Mouse (Mus musculus): ENCODE results near the gene Fam193a. TPM values are rescaled to one million over a fixed set of nuclear protein-coding genes. Genes with fewer than 3 reads are reported as not detected.

Gene Fam193a
- total and polyA plus RNA-seq, 3 experiments, result 10.9 to 317 (median 37.1) TPM

DNA sequence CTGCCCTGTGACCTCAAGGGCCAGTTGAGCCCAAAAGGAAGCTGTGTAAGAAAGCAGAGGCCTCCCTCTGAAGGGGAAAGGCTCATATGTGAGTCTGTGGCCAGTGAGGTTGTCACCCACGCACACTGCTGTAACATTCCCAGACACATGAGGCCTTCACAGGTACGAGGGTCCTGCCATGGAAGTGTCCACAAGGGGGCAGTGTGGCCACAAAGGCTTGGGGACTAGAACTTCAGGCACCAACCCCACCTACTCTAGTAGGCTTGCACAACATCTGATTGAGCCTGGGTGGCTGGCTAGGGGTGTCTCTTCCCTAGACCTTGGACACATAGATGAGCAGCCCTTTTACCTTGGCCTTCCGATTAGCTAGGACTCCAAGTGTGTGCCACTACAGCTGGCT, 148.2 kb downstream of the Fam193a start:
- no peaks in the 10 kb centered on the region for H3K27me3 ChIP-seq (ENCODE audit: control insufficient read depth in 1 of 2, insufficient read depth in 2 of 2, low read length in 2 of 2)
- peak overlapping the region; percentile 40 for H3K9ac ChIP-seq (ENCODE audit: control insufficient read depth, low read depth, low read length, poor library complexity, severe bottlenecking)
- peaks cover 20 to 33% of the 10 kb centered on the region in 2 experiments for H3K4me1 ChIP-seq (ENCODE audit: control insufficient read depth in 1 of 2, insufficient read depth in 2 of 2, low read length in 2 of 2)
- H3K27ac ChIP-seq (ENCODE audit: control insufficient read depth, low read depth, low read length), result no peak overlapping the region
- peaks cover 0 to 28% of the 10 kb centered on the region in 2 experiments; a peak in 2 of 4 replicates for H3K36me3 ChIP-seq (ENCODE audit: control insufficient read depth in 1 of 2, insufficient read depth in 2 of 2, low read length in 2 of 2)
- no peak overlapping the region for H3K4me3 ChIP-seq (ENCODE audit: control insufficient read depth in 1 of 2, insufficient read depth in 1 of 2, low read depth in 2 of 2, low read length in 2 of 2)
- DNase-seq (ENCODE audit: low read depth, low spot score), result peak; percentile 95
- H3K79me2 ChIP-seq (ENCODE audit: control insufficient read depth, insufficient read depth, low read length, poor library complexity), result peaks cover 8% of the 10 kb centered on the region
- no peaks in the 10 kb centered on the region for H3K9me3 ChIP-seq (replicated peaks; ENCODE audit: insufficient read depth, low read length)
- TF ChIP-seq EP300 (IDR thresholded peaks at IDR 0.05; ENCODE audit: low read depth in 1 of 2, low read length in 2 of 2) (no peak), TBP (IDR thresholded peaks at IDR 0.05; ENCODE audit: low read depth, low read length) (no peak), ZC3H11A (IDR thresholded peaks at IDR 0.05; ENCODE audit: low read depth, low read length) (peak; percentile 93), RCOR1 (IDR thresholded peaks at IDR 0.05; ENCODE audit: low read depth, low read length) (0 out of 2 replicates have a peak, but pooled peaks have one; percentile 21), MYC (IDR thresholded peaks at IDR 0.05; ENCODE audit: low read depth, low read length) (peak; percentile 85), UBTF (IDR thresholded peaks at IDR 0.05; ENCODE audit: borderline replicate concordance, insufficient read depth, low read depth, low read length) (no peak), ZNF384 (IDR thresholded peaks at IDR 0.05; ENCODE audit: low read depth, low read length) (0 out of 2 replicates have a peak, but pooled peaks have one; percentile 24), USF2 (IDR thresholded peaks at IDR 0.05; ENCODE audit: borderline replicate concordance in 1 of 2, insufficient read depth in 1 of 2, low read depth in 1 of 2, low read length in 2 of 2) (no peak), MAFK (IDR thresholded peaks at IDR 0.05; ENCODE audit: borderline replicate concordance, low read depth, low read length) (no peak), USF1 (IDR thresholded peaks at IDR 0.05; ENCODE audit: low read depth, low read length) (peak; percentile 44; the same call in 1 of the 2 replicates), TCF12 (IDR thresholded peaks at IDR 0.05; ENCODE audit: low read depth, low read length) (peak; percentile 18; the same call in 1 of the 2 replicates), GATA1 (IDR thresholded peaks at IDR 0.05; ENCODE audit: low read depth, low read length) (no peak), CHD2 (IDR thresholded peaks at IDR 0.05; ENCODE audit: low read length) (no peak), TAL1 (IDR thresholded peaks at IDR 0.05; ENCODE audit: low read length) (no peak), NELFE (IDR thresholded peaks at IDR 0.05; ENCODE audit: low read depth, low read length) (no peak; the same call in 1 of the 2 replicates), JUND (IDR thresholded peaks at IDR 0.05; ENCODE audit: low read depth, low read length) (no peak), E2F4 (IDR thresholded peaks at IDR 0.05; ENCODE audit: borderline replicate concordance, low read depth, low read length) (no peak), GABPA (IDR thresholded peaks at IDR 0.05; ENCODE audit: low read depth, low read length) (no peak), RAD21 (IDR thresholded peaks at IDR 0.05; ENCODE audit: low read depth, low read length) (peak; percentile 92), MAZ (IDR thresholded peaks at IDR 0.05; ENCODE audit: low read depth, low read length) (no peak), BHLHE40 (IDR thresholded peaks at IDR 0.05; ENCODE audit: borderline replicate concordance, low read depth, low read length) (no peak), SMC3 (IDR thresholded peaks at IDR 0.05; ENCODE audit: low read depth, low read length) (peak; percentile 98), NRF1 (IDR thresholded peaks at IDR 0.05; ENCODE audit: insufficient read depth, low read depth, low read length, poor library complexity, severe bottlenecking) (no peak), ZKSCAN1 (IDR thresholded peaks at IDR 0.05; ENCODE audit: low read depth, low read length) (0 out of 2 replicates have a peak, but pooled peaks have one; percentile 18), ZMIZ1 (IDR thresholded peaks at IDR 0.05; ENCODE audit: low read depth, low read length) (no peak), MEF2A (IDR thresholded peaks at IDR 0.05; ENCODE audit: extremely low read depth, insufficient replicate concordance, low read depth, low read length, poor library complexity, severe bottlenecking) (0 out of 2 replicates have a peak, but pooled peaks have one; percentile 17), ELF1 (IDR thresholded peaks at IDR 0.05; ENCODE audit: low read depth, low read length) (no peak), HCFC1 (IDR thresholded peaks at IDR 0.05; ENCODE audit: low read depth, low read length) (0 out of 2 replicates have a peak, but pooled peaks have one; percentile 23), SIN3A (IDR thresholded peaks at IDR 0.05; ENCODE audit: low read length) (peak; percentile 78), POLR2A (IDR thresholded peaks at IDR 0.05; ENCODE audit: control insufficient read depth in 1 of 2, insufficient read depth in 1 of 2, low read depth in 1 of 2, low read length in 2 of 2, poor library complexity in 1 of 2) (no peak), POLR2AphosphoS5 (IDR thresholded peaks at IDR 0.05; ENCODE audit: borderline replicate concordance, low read depth, low read length) (no peak), KAT2A (conservative IDR thresholded peaks at IDR 0.05; ENCODE audit: low read depth, low read length) (no peak), CHD1 (IDR thresholded peaks at IDR 0.05; ENCODE audit: low read depth, low read length) (no peak), MYB (IDR thresholded peaks at IDR 0.05; ENCODE audit: low read depth, low read length) (no peak), CTCF (IDR thresholded peaks at IDR 0.05 in 2 of 3, conservative IDR thresholded peaks at IDR 0.05 in 1 of 3; ENCODE audit: control insufficient read depth in 1 of 3, insufficient read depth in 1 of 3, low read depth in 2 of 3, low read length in 3 of 3, poor library complexity in 1 of 3, severe bottlenecking in 1 of 3) (peak; percentile 98 to 99 (median 99)), MAX (IDR thresholded peaks at IDR 0.05; ENCODE audit: low read length) (peak; percentile 64), POLR2AphosphoS2 (IDR thresholded peaks at IDR 0.05; ENCODE audit: low read length) (no peak)

All from MEL (cell line).